Mouse (Mus musculus) forebrain, embryonic 14.5 days (tissue): ENCODE measurements around the gene Rubcnl. TPM values are rescaled to one million over a fixed set of nuclear protein-coding genes. Genes with fewer than 3 reads are reported as not detected.
A peak's percentile ranks its signal among the peaks of the same experiment; 100 is the strongest.

Source experiments
- ATAC-seq: fragments of 200-750 bp; cut with Nextera tagmentation; 2 replicates; pipeline ENCODE4 v1.8.0; 2017; ENCODE audit warnings: mild to moderate bottlenecking, moderate library complexity
- DNase-seq: peaks from one replicate; pipeline ENCODE4 v3.0.0-alpha.2; 2015; ENCODE audit warnings: low spot score
- H3K27ac ChIP-seq: fragments of 300-500 bp; sonication (generic); 2 replicates; pipeline ENCODE4 v1.5.1; 2014; ENCODE audit warnings: low read depth, mild to moderate bottlenecking, control low read depth, low read length, moderate library complexity
- H3K27me3 ChIP-seq: fragments of 300-500 bp; sonication (generic); replicated peaks from 2 replicates; pipeline ENCODE4 v1.6.1; 2014; ENCODE audit warnings: low read length, control low read depth, mixed read lengths; ENCODE audit not compliant: control insufficient read depth, insufficient read depth
- H3K36me3 ChIP-seq: fragments of 300-500 bp; sonication (generic); 2 replicates; pipeline ENCODE4 v1.6.1; 2014; ENCODE audit warnings: low read length, control low read depth; ENCODE audit not compliant: control insufficient read depth, insufficient read depth
- H3K4me1 ChIP-seq: fragments of 300-500 bp; sonication (generic); 2 replicates; pipeline ENCODE4 v1.6.1; 2014; ENCODE audit warnings: antibody characterized with exemption, low read length, control low read depth; ENCODE audit not compliant: control insufficient read depth, insufficient read depth
- H3K4me2 ChIP-seq: fragments of 300-500 bp; sonication (generic); 2 replicates; pipeline ENCODE4 v1.6.1; 2014; ENCODE audit warnings: mild to moderate bottlenecking, control low read depth, low read length
- H3K4me3 ChIP-seq: fragments of 300-500 bp; sonication (generic); 2 replicates; pipeline ENCODE4 v1.5.1; 2014; ENCODE audit warnings: low read depth, low read length, control low read depth
- H3K9ac ChIP-seq: fragments of 300-500 bp; sonication (generic); 2 replicates; pipeline ENCODE4 v1.6.1; 2014; ENCODE audit warnings: mild to moderate bottlenecking, low read length, control low read depth, moderate library complexity
- H3K9me3 ChIP-seq: fragments of 300-500 bp; sonication (generic); replicated peaks from 2 replicates; pipeline ENCODE4 v1.6.1; 2016; ENCODE audit warnings: low read length, control low read depth, mixed read lengths; ENCODE audit not compliant: control insufficient read depth
- WGBS: fragments of 180-500 bp; shearing (Covaris S2); extraction: QIAGEN DNeasy Blood & Tissue Kit; methylation state at CpG from one replicate; pipeline ENCODE4 v1.1.7; 2014; 5-methylcytosine and 5-hydroxymethylcytosine counted together
- polyA plus RNA-seq: library from polyadenylated mRNA; unstranded; fragments of >200 nt; fragmentation: Nextera tagmentation; extraction: Ambion mirVana; gene quantifications from 2 replicates; pipeline ENCODE4 v1.2.1, GENCODE M21; 2014

Gene Rubcnl
- polyA plus RNA-seq, 1 experiment from 2014 or later: 0.30 TPM

DNA sequence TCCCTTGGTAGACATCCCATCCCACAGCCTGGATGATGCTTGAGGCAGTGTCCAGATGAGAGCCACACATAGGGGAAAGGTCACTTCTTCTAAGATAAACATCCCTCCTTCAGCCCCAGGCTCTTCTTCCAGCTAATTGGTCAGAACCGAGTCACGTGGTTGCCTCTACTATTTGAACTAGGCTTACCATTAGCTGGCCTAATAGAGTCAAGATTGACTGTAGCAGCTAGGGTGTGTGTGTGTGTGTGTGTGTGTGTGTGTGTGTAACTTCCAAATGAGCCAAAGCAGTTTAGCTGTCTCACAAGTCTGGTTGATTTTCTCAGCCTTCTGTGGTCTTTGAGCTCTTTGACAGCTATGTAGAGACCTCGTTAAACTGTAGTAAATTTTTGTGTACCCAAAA, 29.3 kb upstream of the Rubcnl start:
- H3K9ac ChIP-seq: no peak overlapping the region
- H3K9me3 ChIP-seq: no peaks in the 10 kb centered on the region
- WGBS: 67% methylated on average over 3 of the region's 3 CpGs
- DNase-seq: no peak
- no peaks in the 10 kb centered on the region for H3K36me3 ChIP-seq
- H3K27me3 ChIP-seq: no peaks in the 10 kb centered on the region
- H3K4me2 ChIP-seq: no peak overlapping the region
- ATAC-seq: no peak
- H3K4me3 ChIP-seq: no peak overlapping the region
- H3K27ac ChIP-seq: no peak overlapping the region
- H3K4me1 ChIP-seq: no peaks in the 10 kb centered on the region

DNA sequence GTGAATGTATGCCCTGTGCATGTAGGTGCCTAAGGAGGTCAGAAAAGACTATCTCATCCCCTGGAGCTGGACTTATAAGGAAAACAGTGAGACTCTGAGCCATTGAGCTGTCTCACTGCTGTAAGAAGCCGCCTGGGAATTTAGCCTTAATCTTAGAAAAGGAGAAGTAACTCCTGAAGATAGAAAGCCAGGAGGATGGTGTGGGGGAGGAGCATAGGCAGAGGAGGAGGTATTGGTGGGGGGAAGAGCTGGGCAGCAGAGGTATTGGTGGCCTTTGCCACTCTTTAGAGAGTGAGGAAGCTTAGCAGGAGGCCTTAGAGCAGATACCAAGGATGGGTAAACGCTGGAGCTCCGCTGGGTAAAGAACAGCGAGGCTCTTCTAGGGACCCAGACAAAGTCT, 26.5 kb upstream of the Rubcnl start:
- Histone ChIP-seq H3K4me2 (no peak overlapping the region), H3K4me1 (no peaks in the 10 kb centered on the region), H3K36me3 (no peaks in the 10 kb centered on the region), H3K27ac (no peak overlapping the region), H3K4me3 (no peak overlapping the region), H3K27me3 (no peaks in the 10 kb centered on the region), H3K9ac (no peak overlapping the region), H3K9me3 (no peaks in the 10 kb centered on the region)
- ATAC-seq (no peak), DNase-seq (no peak)
- 42% methylated on average over 4 of the region's 4 CpGs for WGBS

DNA sequence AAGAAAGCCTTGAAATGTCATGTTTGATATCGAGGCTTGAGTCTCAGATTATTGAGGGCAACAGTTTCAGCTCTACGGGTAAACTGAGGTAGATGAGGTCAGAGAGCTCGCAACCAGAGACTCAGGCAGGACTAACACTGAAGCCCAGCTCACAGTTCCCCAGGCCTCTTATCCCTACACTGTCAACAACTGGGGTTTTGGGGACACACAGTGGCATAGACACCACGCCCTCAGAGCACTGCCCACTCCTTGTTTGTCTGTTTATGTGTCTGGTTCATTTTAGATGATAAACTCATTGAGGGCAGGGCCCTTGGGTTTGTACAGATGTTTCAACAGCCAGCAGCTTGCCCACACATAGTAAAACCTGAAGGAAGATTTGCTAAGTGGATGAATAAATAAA, 25.9 kb upstream of the Rubcnl start:
- no peaks in the 10 kb centered on the region for H3K27me3 ChIP-seq
- no peak overlapping the region for H3K9ac ChIP-seq
- H3K4me1 ChIP-seq: no peaks in the 10 kb centered on the region
- H3K27ac ChIP-seq: no peak overlapping the region
- no peaks in the 10 kb centered on the region for H3K9me3 ChIP-seq
- no peak for ATAC-seq
- H3K4me3 ChIP-seq: no peak overlapping the region
- 94% methylated on average over 4 of the region's 4 CpGs for WGBS
- DNase-seq: no peak
- no peaks in the 10 kb centered on the region for H3K36me3 ChIP-seq
- H3K4me2 ChIP-seq: no peak overlapping the region

- no peak overlapping the region for H3K9ac ChIP-seq
- ATAC-seq: 0 out of 2 replicates have a peak, but pooled peaks have one; percentile 65
- no peaks in the 10 kb centered on the region for H3K36me3 ChIP-seq
- no peaks in the 10 kb centered on the region for H3K27me3 ChIP-seq
- no peak overlapping the region for H3K27ac ChIP-seq
- peak; percentile 87 for DNase-seq
- 0% methylated on average over 1 of the region's 1 CpGs for WGBS
- H3K4me2 ChIP-seq: no peak overlapping the region
- no peak overlapping the region for H3K4me3 ChIP-seq
- H3K9me3 ChIP-seq: no peaks in the 10 kb centered on the region
- no peaks in the 10 kb centered on the region for H3K4me1 ChIP-seq
Measured at GRCm38 (mm10) chr14:74990504-74990903, 25.3 kb upstream of the Rubcnl start.

DNA sequence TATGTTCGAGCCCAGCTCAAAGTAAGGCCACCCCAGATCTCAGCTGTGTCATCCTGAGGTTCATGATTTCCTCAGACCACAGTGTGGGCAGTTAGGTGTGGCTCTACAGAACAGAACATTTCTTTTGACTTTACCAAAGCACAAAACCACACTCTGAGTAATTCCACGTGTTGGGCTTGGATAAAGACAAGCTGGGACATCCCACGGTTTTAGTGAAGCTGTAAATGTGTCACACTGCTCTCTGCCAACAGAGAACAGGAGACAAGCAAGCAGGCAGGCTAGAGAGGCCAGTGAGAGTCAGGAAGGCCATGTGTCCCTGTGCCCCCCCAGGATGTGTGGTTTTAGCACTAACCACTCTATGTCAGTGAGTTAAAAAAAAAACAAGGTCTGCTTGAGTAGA, 19.3 kb upstream of the Rubcnl start:
- no peaks in the 10 kb centered on the region for H3K9me3 ChIP-seq
- no peak overlapping the region for H3K4me3 ChIP-seq
- no peak overlapping the region for H3K27ac ChIP-seq
- H3K4me1 ChIP-seq: no peaks in the 10 kb centered on the region
- DNase-seq (no peak), ATAC-seq (no peak)
- no peak overlapping the region for H3K9ac ChIP-seq
- WGBS: 78% methylated on average over 3 of the region's 3 CpGs
- no peaks in the 10 kb centered on the region for H3K27me3 ChIP-seq
- H3K36me3 ChIP-seq: no peaks in the 10 kb centered on the region
- no peak overlapping the region for H3K4me2 ChIP-seq

DNA sequence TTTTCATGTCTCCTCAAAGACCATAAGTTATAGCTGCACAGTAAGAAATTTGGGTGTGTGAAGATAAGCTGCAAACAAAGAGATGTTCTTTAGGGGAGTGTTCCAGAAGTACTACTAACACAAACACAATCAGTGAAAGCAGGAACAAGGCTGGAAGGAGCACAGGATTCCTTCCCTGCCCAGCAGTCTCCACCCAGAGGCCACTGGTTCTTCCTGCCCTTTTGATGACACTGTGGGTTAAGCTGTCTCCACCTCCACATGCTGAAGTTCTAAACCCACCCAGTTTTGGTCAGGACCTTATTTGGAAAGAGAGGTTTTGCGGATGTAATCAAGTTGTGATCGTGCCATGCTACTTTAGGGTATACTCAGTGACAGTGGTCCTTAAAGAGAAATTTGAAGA, 18.8 kb upstream of the Rubcnl start:
- Histone ChIP-seq H3K27me3 (no peaks in the 10 kb centered on the region), H3K27ac (no peak overlapping the region), H3K4me3 (no peak overlapping the region), H3K9me3 (no peaks in the 10 kb centered on the region), H3K9ac (no peak overlapping the region), H3K4me2 (no peak overlapping the region), H3K4me1 (no peaks in the 10 kb centered on the region), H3K36me3 (no peaks in the 10 kb centered on the region)
- ATAC-seq (no peak), DNase-seq (no peak)
- 97% methylated on average over 2 of the region's 2 CpGs for WGBS

DNA sequence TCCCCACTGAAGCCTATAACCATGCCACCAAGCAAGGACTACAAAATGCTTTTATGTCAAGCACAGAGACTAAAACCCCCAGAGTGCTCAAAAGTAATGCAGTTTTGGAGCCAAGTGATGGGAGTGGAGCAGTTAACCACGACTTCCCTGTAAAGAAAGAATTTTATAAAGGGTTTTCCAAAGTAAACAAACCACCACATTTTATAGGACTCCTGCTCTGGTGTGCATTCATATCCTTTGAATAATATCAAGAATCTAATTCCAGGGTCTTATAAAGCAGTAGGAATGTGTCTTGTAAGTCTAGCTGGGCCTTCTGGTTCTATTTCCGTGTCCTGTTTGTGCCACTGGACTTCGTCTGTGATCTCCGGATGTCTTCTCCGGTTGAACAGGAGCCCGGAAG, 14.5 kb upstream of the Rubcnl start:
- no peaks in the 10 kb centered on the region for H3K9me3 ChIP-seq
- DNase-seq: no peak
- H3K36me3 ChIP-seq: no peaks in the 10 kb centered on the region
- no peak overlapping the region for H3K9ac ChIP-seq
- WGBS: 88% methylated on average over 6 of the region's 6 CpGs
- H3K4me3 ChIP-seq: no peak overlapping the region
- no peaks in the 10 kb centered on the region for H3K27me3 ChIP-seq
- no peak for ATAC-seq
- H3K4me2 ChIP-seq: no peak overlapping the region
- H3K27ac ChIP-seq: no peak overlapping the region
- H3K4me1 ChIP-seq: no peaks in the 10 kb centered on the region

DNA sequence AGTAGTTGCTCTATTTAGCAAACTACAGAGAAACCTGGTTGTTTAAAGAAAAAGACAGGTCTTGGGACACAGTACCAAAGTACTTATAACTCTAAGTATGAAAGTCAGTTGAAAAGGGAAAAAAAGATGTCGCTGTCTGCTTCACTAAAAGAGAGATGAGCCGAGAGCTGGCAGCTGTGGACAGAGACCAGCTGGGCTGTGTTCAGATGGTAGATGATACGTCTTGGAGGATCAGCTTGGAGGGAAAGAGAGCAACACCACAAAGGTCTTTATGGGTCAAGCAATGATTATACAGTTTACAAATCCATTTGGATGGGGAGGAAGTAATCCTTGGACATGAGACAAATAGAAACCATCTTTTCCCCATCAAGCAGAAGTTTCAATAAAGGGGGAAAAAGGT, 12.5 kb upstream of the Rubcnl start:
- Histone ChIP-seq H3K4me3 (no peak overlapping the region), H3K27ac (no peak overlapping the region), H3K4me1 (no peaks in the 10 kb centered on the region), H3K27me3 (no peaks in the 10 kb centered on the region), H3K9me3 (no peaks in the 10 kb centered on the region), H3K4me2 (no peak overlapping the region), H3K36me3 (no peaks in the 10 kb centered on the region), H3K9ac (no peak overlapping the region)
- DNase-seq (no peak), ATAC-seq (no peak)
- WGBS: 84% methylated on average over 3 of the region's 3 CpGs

- no peaks in the 10 kb centered on the region for H3K4me1 ChIP-seq
- WGBS: 87% methylated on average over 2 of the region's 2 CpGs
- H3K27ac ChIP-seq: no peak overlapping the region
- DNase-seq (no peak), ATAC-seq (no peak)
- H3K4me3 ChIP-seq: no peak overlapping the region
- no peaks in the 10 kb centered on the region for H3K27me3 ChIP-seq
- no peak overlapping the region for H3K9ac ChIP-seq
- H3K36me3 ChIP-seq: no peaks in the 10 kb centered on the region
- H3K9me3 ChIP-seq: no peaks in the 10 kb centered on the region
- no peak overlapping the region for H3K4me2 ChIP-seq
Measured at GRCm38 (mm10) chr14:75005478-75006199, 10.2 kb upstream of the Rubcnl start.
